Mouse (Mus musculus) heart, embryonic 11.5 days (tissue): ENCODE data around the gene Eftud2. TPM values are rescaled to one million over a fixed set of nuclear protein-coding genes. Genes with fewer than 3 reads are reported as not detected.

Experiments used
- ATAC-seq: fragments of 200-750 bp; cut with Nextera tagmentation; replicated peaks from 2 replicates; pipeline ENCODE4 v1.8.0; 2017; ENCODE audit warnings: moderate library complexity; ENCODE audit not compliant: insufficient number of reproducible peaks, low FRiP score, low TSS enrichment
- H3K27ac ChIP-seq: fragments of 300-500 bp; sonication (generic); 2 replicates; pipeline ENCODE4 v1.5.1; 2014; ENCODE audit warnings: mild to moderate bottlenecking, low read depth, low read length
- H3K27me3 ChIP-seq: fragments of 300-500 bp; sonication (generic); 2 replicates; pipeline ENCODE4 v1.6.1; 2014; ENCODE audit warnings: mild to moderate bottlenecking, low read length, mixed read lengths; ENCODE audit not compliant: control insufficient read depth, insufficient read depth
- H3K36me3 ChIP-seq: fragments of 300-500 bp; sonication (generic); 2 replicates; pipeline ENCODE4 v1.6.1; 2014; ENCODE audit warnings: mild to moderate bottlenecking, low read length, moderate library complexity, mixed read lengths; ENCODE audit not compliant: control insufficient read depth, insufficient read depth
- H3K4me1 ChIP-seq: fragments of 300-500 bp; sonication (generic); 2 replicates; pipeline ENCODE4 v1.6.1; 2014; ENCODE audit warnings: low read length; ENCODE audit not compliant: control insufficient read depth, insufficient read depth
- H3K4me2 ChIP-seq: fragments of 300-500 bp; sonication (generic); 2 replicates; pipeline ENCODE4 v1.6.1; 2014; ENCODE audit warnings: mild to moderate bottlenecking, moderate library complexity
- H3K4me3 ChIP-seq: fragments of 300-500 bp; sonication (generic); 2 replicates; pipeline ENCODE4 v1.5.1; 2014; ENCODE audit warnings: low read depth, low read length
- H3K9ac ChIP-seq: fragments of 300-500 bp; sonication (generic); 2 replicates; pipeline ENCODE4 v1.6.1; 2014; ENCODE audit warnings: mild to moderate bottlenecking, low read depth, low read length, moderate library complexity
- H3K9me3 ChIP-seq: fragments of 300-500 bp; sonication (generic); replicated peaks from 2 replicates; pipeline ENCODE4 v1.6.1; 2016; ENCODE audit warnings: low read length; ENCODE audit not compliant: control insufficient read depth
- WGBS: fragments of 180-500 bp; shearing (Covaris S2); extraction: QIAGEN DNeasy Blood & Tissue Kit; methylation state at CpG from one replicate; pipeline ENCODE4 v1.1.7; 2014; ENCODE audit not compliant: insufficient replicate concordance; 5-methylcytosine and 5-hydroxymethylcytosine counted together
- polyA plus RNA-seq: library from polyadenylated mRNA; unstranded; fragments of >200 nt; fragmentation: Nextera tagmentation; extraction: Ambion mirVana; gene quantifications from 2 replicates; pipeline ENCODE4 v1.2.1, GENCODE M21; 2014

Gene Eftud2
- polyA plus RNA-seq, 1 experiment from 2014 or later: 136 TPM

DNA sequence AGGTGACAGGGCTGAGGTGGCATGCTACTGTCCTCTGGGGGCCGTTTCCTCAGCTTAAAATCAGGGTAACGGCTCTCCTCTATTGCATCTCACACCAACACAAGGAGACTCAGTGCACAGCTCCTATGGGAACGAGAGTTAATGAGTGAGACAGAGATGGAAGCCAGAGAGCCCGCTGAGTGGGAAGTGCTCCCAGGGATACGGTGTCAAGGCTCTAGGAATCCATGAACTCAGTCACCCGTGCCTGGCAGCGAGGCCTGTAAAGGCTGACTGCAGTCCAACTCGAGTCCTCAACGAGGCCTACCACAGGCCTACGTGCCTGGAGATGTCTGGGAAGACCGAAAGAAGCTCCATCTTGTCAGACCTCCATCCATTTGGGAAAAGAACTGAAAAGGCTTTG lies 21.8 kb downstream of the Eftud2 start:
- Histone ChIP-seq H3K36me3 (peaks cover 33% of the 10 kb centered on the region), H3K9me3 (no peaks in the 10 kb centered on the region), H3K4me1 (no peaks in the 10 kb centered on the region), H3K27ac (no peak overlapping the region), H3K9ac (no peak overlapping the region), H3K4me3 (no peak overlapping the region), H3K4me2 (no peak overlapping the region), H3K27me3 (no peaks in the 10 kb centered on the region)
- no peak for ATAC-seq
- WGBS: 90% methylated on average over 11 of the region's 11 CpGs

DNA sequence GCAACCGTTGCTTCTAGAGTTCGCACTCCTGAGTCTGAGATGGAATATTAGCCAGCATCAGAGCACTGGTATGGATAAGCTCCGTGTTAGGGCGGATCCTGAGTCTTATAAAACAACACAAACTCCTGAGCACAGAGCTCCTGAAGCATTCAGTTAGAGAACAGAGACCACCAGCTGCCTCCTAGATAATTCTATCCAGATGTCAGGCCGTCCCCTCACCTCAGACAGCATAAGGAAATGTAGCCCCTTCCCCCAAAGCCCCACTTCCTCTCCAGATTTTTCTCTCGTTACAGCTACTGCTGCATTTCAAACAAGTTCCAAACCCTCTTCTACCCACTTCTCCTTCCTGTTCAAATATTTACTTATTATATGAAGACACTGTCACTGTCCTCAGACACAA lies 24.8 kb downstream of the Eftud2 start:
- no peak overlapping the region for H3K9ac ChIP-seq
- no peaks in the 10 kb centered on the region for H3K9me3 ChIP-seq
- H3K27me3 ChIP-seq: no peaks in the 10 kb centered on the region
- no peak for ATAC-seq
- no peaks in the 10 kb centered on the region for H3K4me1 ChIP-seq
- no peak overlapping the region for H3K4me2 ChIP-seq
- H3K36me3 ChIP-seq: peaks cover 39% of the 10 kb centered on the region
- WGBS: 82% methylated on average over 6 of the region's 6 CpGs
- no peak overlapping the region for H3K27ac ChIP-seq
- no peak overlapping the region for H3K4me3 ChIP-seq

DNA sequence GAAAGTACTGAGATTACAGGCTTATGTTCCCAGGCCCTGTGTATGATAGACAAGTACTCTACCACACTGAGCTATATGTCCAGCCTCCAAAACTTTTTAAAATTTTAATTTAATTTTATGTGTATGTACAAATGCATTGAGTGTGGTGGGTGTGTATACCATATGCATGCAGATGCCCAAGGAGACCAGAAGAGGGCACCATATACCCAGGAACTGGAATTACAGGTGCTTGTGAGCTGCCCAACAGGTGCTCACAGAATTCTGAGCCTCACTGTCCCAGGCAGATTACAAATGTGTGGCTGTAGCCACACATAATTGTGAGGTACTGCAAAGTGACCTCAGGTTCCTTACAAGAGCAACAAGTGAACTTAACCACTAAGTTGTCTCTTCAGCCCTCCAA lies 27.0 kb downstream of the Eftud2 start:
- Histone ChIP-seq H3K9me3 (no peaks in the 10 kb centered on the region), H3K27me3 (no peaks in the 10 kb centered on the region), H3K27ac (no peak overlapping the region), H3K9ac (no peak overlapping the region), H3K4me1 (no peaks in the 10 kb centered on the region), H3K4me3 (no peak overlapping the region), H3K36me3 (peaks cover 44% of the 10 kb centered on the region), H3K4me2 (no peak overlapping the region)
- no peak for ATAC-seq

DNA sequence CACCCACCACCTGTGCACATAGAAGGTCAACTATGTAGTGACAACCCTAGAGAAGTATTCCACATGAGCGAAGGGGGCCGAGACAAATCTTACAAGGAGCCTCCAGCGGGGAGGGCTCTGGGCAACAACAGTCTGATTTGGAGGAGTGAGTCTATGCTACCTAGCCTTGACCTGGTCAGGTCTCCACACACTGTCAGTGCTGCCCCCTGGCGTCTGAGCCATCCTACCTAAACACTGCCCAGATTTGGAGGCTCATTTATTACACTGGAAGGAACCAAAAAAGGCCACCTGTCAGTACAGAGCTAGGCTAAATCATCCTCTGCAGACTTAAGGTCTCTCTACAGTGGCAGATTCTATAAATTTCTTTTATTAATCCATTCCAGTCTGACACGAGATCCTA lies 28.9 kb downstream of the Eftud2 start:
- no peaks in the 10 kb centered on the region for H3K9me3 ChIP-seq
- 68% methylated on average over 5 of the region's 5 CpGs for WGBS
- no peak overlapping the region for H3K27ac ChIP-seq
- H3K9ac ChIP-seq: no peak overlapping the region
- ATAC-seq: no peak; the same call in 1 of the 2 replicates
- H3K4me2 ChIP-seq: no peak overlapping the region
- H3K27me3 ChIP-seq: no peaks in the 10 kb centered on the region
- H3K4me1 ChIP-seq: no peaks in the 10 kb centered on the region
- peaks cover 48% of the 10 kb centered on the region for H3K36me3 ChIP-seq
- no peak overlapping the region for H3K4me3 ChIP-seq

DNA sequence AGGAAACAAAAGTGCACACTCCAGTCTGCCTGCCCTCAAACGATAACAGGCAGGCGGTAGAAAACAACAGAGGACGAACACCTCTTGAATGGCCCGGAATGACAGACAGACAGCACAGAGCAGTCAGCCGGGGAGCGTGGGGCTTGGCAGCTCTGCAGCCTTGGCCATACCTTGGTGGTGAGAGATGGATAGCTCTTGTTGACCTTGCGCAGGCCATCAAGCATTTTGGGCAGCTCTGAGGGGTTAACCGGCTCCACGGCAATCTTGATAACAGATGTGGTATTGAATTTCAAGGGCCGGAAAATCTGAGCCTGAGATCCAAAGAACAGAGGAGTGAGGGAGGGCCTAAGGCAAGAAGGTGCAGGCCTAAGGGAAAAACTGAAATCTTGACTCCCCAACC lies 34.9 kb downstream of the Eftud2 start:
- Histone ChIP-seq H3K4me1 (no peaks in the 10 kb centered on the region), H3K36me3 (peaks cover 66% of the 10 kb centered on the region), H3K9ac (no peak overlapping the region), H3K9me3 (no peaks in the 10 kb centered on the region), H3K4me2 (no peak overlapping the region), H3K4me3 (no peak overlapping the region), H3K27ac (no peak overlapping the region), H3K27me3 (no peaks in the 10 kb centered on the region)
- 72% methylated on average over 10 of the region's 10 CpGs for WGBS
- no peak for ATAC-seq

DNA sequence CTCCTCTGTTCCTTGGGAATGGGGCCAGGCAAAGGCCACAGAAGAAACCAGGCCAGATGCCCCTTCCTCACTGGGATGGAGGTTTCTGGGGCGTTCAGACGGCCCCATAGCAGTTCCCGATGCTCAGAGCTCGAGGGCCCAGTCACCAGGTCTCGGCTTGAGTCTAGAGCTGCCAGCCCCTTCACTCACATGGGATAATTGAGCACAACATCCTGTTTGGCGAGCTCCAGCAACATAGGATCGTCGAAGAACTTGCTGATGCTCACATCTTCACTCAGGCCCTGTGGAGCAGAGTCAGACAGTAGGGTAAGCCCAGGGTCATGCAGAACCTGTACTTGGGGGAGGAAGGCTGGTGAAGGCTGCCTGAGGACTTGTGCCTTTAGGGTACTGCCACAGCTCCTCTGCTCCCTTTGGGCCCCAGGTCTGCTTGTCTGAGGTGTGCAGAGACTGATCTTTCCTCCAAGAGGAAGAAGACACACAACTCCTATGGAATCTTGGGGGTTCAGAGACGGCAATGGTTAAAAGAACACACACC lies 42.1 kb downstream of the Eftud2 start:
- H3K27ac ChIP-seq: no peak overlapping the region
- no peak overlapping the region for H3K9ac ChIP-seq
- H3K4me3 ChIP-seq: no peak overlapping the region
- ATAC-seq: no peak
- peaks cover 31% of the 10 kb centered on the region for H3K36me3 ChIP-seq
- H3K27me3 ChIP-seq: no peaks in the 10 kb centered on the region
- no peak overlapping the region for H3K4me2 ChIP-seq
- H3K9me3 ChIP-seq: no peaks in the 10 kb centered on the region
- 85% methylated on average over 9 of the region's 9 CpGs for WGBS
- H3K4me1 ChIP-seq: no peaks in the 10 kb centered on the region

DNA sequence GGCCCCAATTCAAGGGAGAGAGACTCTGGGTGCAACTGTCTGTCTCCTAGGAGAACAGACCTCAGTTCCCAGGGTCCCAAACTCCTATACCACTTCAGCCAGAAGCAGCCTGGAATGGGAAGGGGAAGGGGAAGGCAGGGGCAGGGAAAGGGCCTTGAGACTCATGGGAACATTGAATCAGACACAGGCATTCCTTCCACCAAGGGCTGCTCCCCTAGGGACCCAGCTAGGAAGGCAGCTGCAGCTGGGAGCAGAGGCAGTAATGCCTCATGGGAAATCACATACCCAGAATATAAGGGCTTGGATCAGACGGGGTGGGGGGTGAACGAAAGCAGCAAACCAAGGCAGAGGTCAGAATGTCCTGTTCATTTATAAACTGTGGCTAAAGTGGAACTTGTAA lies 42.7 kb downstream of the Eftud2 start:
- 0 out of 2 replicates have a peak overlapping the region, but pooled peaks have one; percentile 22 for H3K9ac ChIP-seq
- H3K36me3 ChIP-seq: peaks cover 27% of the 10 kb centered on the region
- no peak overlapping the region for H3K27ac ChIP-seq
- ATAC-seq: no peak
- H3K4me2 ChIP-seq: no peak overlapping the region
- 93% methylated on average over 2 of the region's 2 CpGs for WGBS
- H3K4me3 ChIP-seq: no peak overlapping the region
- no peaks in the 10 kb centered on the region for H3K9me3 ChIP-seq
- H3K27me3 ChIP-seq: no peaks in the 10 kb centered on the region
- no peaks in the 10 kb centered on the region for H3K4me1 ChIP-seq

DNA sequence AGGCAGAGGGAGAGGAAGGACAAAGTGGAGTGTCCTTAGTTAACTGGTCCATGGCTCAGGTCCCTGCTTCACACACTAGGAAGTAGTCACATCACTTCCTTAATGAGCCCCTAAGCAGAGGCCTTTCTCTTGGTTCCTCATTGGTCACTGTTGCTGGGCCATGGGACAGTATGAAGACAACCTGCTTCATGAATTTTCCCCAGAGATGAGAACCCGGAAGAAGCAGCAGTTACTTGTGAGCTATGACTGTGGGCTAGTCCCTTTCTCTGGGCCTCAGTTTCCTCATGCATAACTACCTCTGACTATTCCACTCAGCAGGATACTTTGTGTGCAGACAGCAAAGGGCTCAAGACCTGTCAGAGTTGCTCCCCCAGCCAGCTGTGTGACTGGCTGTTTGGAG lies 43.4 kb downstream of the Eftud2 start:
- no peak overlapping the region for H3K27ac ChIP-seq
- H3K9me3 ChIP-seq: no peaks in the 10 kb centered on the region
- no peak for ATAC-seq
- no peaks in the 10 kb centered on the region for H3K27me3 ChIP-seq
- no peak overlapping the region for H3K9ac ChIP-seq
- WGBS: 95% methylated on average over 1 of the region's 1 CpGs
- H3K4me2 ChIP-seq: no peak overlapping the region
- peaks cover 22% of the 10 kb centered on the region for H3K36me3 ChIP-seq
- no peak overlapping the region for H3K4me3 ChIP-seq
- no peaks in the 10 kb centered on the region for H3K4me1 ChIP-seq

DNA sequence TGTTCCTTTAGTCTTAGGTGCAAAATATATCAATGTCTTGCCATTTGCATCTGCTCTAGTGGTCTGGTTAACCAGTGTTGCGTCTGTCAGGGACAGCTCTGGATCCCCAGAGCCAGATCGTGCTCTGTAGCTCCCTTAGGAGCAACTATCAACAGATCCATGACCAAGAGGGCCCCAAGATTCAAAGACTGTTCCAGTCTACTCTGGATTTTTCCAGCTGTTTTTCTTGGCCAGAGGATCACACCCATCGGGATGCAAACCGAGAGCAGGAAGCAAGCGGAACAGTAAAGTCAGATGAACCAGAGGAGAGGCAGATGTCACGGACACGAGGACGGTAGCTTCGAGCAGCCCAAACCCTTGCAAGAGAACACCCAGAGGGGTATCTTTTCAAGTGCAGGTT lies 44.6 kb downstream of the Eftud2 start:
- H3K27ac ChIP-seq: no peak overlapping the region
- no peaks in the 10 kb centered on the region for H3K9me3 ChIP-seq
- no peaks in the 10 kb centered on the region for H3K4me1 ChIP-seq
- 83% methylated on average over 9 of the region's 9 CpGs for WGBS
- no peak overlapping the region for H3K9ac ChIP-seq
- H3K36me3 ChIP-seq: peaks cover 16% of the 10 kb centered on the region
- H3K27me3 ChIP-seq: no peaks in the 10 kb centered on the region
- H3K4me2 ChIP-seq: no peak overlapping the region
- no peak overlapping the region for H3K4me3 ChIP-seq
- ATAC-seq: no peak
